Mouse (Mus musculus): ENCODE measurements around the gene Gclm. TPM values are rescaled to one million over a fixed set of nuclear protein-coding genes. Genes with fewer than 3 reads are reported as not detected.

Gclm gene
- polyA plus RNA-seq, 3 experiments from 2014 or later = 5.8 to 10.5 (median 9.3) TPM

GRCm38 (mm10) chr3:122293223-122293953, 48.0 kb downstream of the Gclm start:
- ATAC-seq = peak; percentile 28

GRCm38 (mm10) chr3:122293954-122294850, 48.8 kb downstream of the Gclm start, which contains the start of gene Bcar3:
Gene Bcar3, plus strand, starts transcription at chr3:122294136.
- peak; percentile 78 for ATAC-seq

DNA sequence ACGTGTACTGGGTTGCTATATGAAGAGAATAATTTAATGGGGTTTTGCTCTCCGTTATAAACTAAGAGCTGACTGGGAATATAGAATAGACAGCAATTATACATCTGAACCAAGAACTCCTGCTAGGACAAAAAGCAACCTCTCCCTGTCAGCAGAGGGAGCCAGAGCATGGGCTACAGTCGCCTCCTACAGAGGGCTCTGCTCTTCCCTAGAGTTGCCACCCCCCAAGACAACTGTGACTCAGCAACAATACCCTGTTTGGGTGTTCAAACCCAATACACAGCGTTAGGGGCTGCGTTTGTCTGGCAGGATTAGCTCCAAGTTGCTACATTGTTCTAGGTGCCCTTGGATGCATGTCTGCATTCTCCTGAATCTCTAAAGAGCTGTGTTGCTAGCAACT, 50.2 kb downstream of the Gclm start:
- ATAC-seq = no peak

DNA sequence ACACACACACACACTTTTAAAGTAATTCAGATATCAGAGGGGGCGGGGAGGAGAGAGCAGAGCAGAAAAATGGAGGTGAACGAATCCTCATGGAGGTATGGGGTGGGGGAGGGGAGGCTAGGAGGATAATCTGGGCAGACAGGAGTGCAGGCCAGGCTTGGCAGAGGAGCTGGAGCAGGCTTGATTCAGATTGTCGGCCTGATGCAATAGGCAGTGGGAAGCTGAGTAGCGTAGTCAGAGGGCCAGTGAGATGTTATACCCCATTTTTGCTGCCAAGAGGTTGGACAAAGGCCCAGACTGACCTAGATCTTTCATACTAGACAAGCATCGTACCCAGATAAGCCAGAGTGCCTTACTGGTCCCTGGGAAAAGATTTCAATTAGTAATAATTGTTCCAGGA, 51.6 kb downstream of the Gclm start:
- no peak for ATAC-seq

DNA sequence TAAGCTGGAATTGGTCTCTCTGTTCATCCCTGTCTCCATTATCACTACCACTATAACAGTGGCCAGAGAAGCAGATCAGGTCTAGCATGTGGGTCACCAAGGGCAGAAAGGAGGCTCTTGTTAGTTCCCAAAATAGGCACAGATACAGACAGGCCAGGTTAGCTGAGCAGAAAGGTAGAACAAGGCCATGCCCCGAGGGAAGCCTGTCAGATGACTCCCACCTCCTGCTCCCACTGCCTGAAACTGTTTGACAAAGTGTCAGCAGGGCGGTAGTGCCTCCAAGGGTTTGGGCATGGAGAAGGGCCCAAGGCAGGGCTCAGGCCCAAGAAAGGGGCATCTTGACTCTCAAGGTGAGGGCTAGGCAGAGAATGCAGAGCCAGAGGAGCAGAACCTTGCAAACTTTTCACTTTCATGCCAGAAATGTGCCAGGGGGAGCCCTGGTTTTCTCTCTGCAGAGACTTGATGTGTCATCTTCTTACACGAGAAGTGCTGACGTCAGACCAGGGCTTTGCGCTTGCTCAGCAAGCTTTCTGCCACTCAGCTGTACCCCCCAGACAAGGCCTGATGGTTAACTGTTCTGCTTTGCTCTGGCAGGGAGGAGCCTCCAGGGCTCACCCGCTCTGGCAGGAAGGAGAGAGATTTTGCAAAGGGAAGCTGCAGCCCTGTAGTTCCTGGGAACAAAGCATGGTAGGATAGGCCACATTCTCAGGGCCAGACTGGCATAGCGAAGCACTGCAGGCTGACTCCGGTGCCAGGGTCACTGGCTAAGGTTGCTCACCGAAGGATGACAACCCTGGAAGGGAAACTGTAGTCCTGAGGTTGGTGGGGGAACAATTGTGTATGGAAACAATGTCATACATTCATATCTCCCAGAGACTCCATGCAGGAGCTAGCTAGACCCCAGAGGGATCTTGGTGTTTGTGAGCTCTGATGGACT, 55.9 kb downstream of the Gclm start:
- no peak for ATAC-seq

DNA sequence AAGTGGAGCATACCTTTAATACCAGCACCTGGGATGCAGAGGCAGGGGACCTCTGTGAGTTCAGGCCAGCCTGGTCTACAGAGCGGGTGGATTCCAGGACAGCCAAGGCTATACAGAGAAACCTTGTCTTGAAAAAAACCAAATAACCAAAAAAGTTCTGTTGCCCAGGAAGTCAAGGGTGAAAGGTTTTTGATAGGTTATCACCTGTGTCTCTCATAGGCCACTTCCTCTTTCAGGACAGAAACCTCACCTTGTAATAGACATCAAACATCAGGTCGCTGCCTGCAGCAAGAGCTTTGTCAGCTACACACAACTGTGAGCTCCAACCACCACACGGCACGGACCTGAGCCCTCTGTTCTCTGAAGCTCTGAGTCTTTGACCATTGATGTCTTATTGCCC, 59.2 kb downstream of the Gclm start:
- peak; percentile 38 for ATAC-seq

- ATAC-seq = no peak
Measured at GRCm38 (mm10) chr3:122307894-122308671, 62.7 kb downstream of the Gclm start.

DNA sequence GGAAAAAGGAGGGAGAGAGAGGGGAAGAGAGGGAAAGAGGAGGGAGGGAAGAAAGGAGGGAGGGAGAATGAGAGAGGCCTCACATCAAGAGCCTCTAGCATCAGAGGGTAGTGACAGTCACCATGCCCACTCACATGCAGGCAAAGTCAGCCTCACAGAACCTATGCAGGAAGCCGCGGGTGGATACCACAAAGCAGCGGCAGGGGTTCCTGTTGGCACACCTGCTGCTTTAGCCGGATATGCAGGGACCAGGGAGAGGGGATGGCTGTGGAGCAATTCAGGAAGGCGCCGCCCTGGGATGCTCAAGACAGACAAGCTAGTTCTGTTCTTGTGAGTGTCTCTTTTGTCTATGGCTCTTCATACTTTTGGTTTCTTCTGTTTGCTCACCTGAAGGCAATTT, 63.6 kb downstream of the Gclm start:
- no peak for ATAC-seq

DNA sequence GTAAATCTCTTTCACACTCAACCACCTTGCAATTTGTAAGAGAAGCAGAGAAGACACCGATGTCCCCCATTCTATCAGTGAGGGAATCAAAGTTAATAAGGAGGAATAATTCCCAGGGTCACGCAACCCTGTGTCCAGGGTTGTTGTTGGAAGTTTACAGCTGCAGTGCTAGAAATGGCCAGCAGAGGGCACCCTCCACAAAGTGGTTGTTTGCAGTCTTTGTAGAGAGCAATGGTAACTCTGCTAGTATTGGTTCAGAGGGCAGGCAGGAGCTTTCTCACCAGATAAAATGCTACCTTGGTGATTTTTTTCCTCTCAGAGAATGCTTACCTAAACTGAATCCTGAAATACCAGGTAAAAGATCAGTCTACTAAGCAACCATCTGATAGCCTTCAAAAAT, 66.7 kb downstream of the Gclm start:
- no peak for ATAC-seq

GRCm38 (mm10) chr3:122312936-122313629, 67.7 kb downstream of the Gclm start:
- ATAC-seq = no peak

DNA sequence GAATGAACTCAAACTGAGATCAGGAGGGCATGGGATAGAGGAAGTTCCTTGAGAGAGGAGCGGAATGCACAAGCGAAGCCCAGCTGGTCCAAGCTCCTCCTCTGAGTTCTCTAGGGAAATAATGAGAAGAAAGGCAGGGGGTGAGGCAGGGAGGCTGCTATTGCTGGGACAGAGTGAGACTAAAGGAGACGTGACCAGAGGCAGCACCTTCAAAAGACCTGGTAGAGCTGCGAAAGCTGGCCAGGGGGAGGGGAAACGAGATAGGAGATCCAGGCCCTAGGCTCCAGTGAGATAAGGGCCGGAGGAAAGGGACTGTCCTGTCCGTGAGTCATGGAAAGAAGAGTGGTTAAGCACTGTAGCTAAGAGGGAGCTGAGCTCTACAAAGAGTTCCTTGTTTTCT, 68.6 kb downstream of the Gclm start:
- no peak for ATAC-seq

GRCm38 (mm10) chr3:122316621-122317020, 71.3 kb downstream of the Gclm start:
- no peak for ATAC-seq

DNA sequence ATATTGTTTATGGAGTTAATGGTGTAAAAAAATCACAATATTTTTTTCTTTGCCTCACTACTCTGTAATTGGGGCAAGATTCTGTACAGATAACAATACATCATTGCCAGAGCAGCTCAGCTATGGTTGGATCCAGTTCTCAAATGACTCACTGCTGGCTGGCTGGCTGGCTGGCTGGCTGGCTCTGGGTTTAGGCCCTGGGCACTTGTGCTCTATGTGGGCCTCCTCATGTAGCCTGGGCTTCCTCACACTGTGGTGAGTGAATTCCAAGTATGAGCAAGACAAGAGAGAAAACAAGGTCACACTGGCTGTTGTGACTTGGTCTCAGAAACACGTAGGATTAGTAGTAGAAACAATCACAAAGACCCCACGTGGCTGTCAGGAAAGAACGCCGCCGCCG, 72.0 kb downstream of the Gclm start:
- no peak for ATAC-seq

Other genes with a start within 250 kb of the Gclm start
- gene Abca4, start 201.1 kb upstream of the Gclm start, polyA plus RNA-seq (2017; shearing (Covaris generic)) = not detected
- gene Dnttip2, start 28.8 kb downstream of the Gclm start, polyA plus RNA-seq (2017; shearing (Covaris generic)) = 100 to 1,000 TPM; 101 to 118 (median 101) TPM
- under 1 TPM in 1 of 3 experiments, not detected in 2; 0.58 TPM for gene Bcar3, start 48.6 kb downstream of the Gclm start, polyA plus RNA-seq (2017; shearing (Covaris generic))